Mouse (Mus musculus) spleen, adult 10 weeks (tissue): Measurements from ENCODE around the gene 3300002I08Rik. TPM values are rescaled to one million over a fixed set of nuclear protein-coding genes. Genes with fewer than 3 reads are reported as not detected.

Experiments
- polyA plus RNA-seq: library from polyadenylated mRNA; stranded (reverse); fragments of 350-450 nt; fragmentation: Illumina TruSeq; extraction: RNeasy Lipid Tissue Mini Kit (QIAGEN cat#74804); gene quantifications from one replicate; pipeline ENCODE4 v1.2.3, GENCODE M21; 2015; ENCODE audit warnings: low replicate concordance; ENCODE audit not compliant: insufficient read depth

3300002I08Rik gene
- polyA plus RNA-seq: 6.5 TPM

DNA sequence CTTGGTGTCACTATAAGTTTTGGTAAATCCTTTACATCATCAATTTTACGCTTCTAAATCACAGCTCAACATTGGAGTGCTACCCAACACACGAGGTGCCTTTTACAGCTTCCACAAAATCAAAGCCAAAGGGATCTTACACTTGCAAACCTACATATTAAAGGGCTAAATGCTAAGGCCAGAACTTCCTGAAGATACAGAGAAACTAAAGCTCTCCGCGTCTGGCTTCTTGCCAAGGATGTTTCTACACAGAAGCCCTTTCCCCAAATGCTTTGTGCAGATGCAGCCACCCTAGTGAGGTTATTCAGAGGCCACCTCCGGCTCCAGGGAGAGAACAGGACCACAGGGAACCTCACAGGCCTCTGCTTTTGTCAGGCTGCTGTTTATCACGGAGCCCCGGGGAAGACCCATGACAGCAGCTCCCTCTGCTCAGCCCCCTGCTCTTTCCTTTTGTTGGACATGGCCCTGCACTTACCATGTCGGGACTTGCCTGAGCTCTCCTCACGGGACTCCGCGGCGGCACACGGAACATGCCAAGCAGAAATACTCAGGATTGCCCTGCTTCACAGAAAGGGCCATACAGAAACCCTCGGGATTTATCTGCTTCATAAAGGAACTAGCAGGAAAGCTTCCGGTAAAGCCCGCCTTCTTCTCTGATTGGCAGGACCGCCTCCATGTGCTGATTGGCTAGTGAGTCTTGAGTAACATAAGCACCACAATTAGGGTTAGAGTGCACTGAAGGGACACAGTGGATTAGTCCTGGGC, at the start of gene 3300002I08Rik:
Gene 3300002I08Rik, minus strand, starts transcription at position 653 of the 765 bp plus-strand sequence.

DNA sequence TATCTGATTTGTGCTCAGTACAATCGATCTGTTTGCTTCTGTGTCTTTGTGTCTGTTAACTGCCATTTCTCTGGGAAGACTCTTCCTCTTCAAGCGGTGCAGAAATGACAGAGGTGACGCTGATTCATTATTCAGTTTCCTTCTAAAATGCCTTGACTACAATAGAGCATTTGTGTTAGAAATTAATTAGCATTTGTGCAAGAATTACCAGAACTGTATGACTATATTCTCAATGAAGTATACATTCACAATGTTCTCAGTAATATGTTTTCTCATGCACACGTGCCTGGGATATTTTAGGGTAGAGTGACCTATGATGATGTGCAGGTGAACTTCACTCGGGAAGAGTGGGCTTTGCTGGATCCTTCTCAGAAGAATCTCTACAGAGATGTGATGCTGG, 39.2 kb downstream of the 3300002I08Rik start, which contains the start of gene Gm10130:
Gene Gm10130, plus strand, starts transcription at position 301 of the 400 bp plus-strand sequence.

Other genes starting within 250 kb of the 3300002I08Rik start
- 32.3 TPM for gene Zfp120, start 226.1 kb downstream of the 3300002I08Rik start, polyA plus RNA-seq
- not detected for gene Gm10770, start 183.1 kb downstream of the 3300002I08Rik start, polyA plus RNA-seq
- gene Gm14139, start 181.0 kb downstream of the 3300002I08Rik start, polyA plus RNA-seq: 0.35 TPM
- 5.6 TPM for gene Zfp937, start 144.7 kb downstream of the 3300002I08Rik start, polyA plus RNA-seq
- 22.0 TPM for gene Gm21994, start 107.2 kb downstream of the 3300002I08Rik start, polyA plus RNA-seq
- 0.10 TPM for gene Gm14124, start 105.2 kb downstream of the 3300002I08Rik start, polyA plus RNA-seq
- gene Gm10130, start 39.1 kb downstream of the 3300002I08Rik start, polyA plus RNA-seq: 7.6 TPM
- gene Zfp442, start 88.7 kb upstream of the 3300002I08Rik start, polyA plus RNA-seq: 4.7 TPM
- gene Zfp345, start 122.3 kb upstream of the 3300002I08Rik start, polyA plus RNA-seq: 0.29 TPM
- 26.4 TPM for gene Cst7, start 207.7 kb upstream of the 3300002I08Rik start, polyA plus RNA-seq
- gene Apmap, start 245.8 kb upstream of the 3300002I08Rik start, polyA plus RNA-seq: 38.5 TPM